Mouse (Mus musculus) left cerebral cortex, postnatal 14 days (tissue): ENCODE measurements around the gene Pigq. TPM values are rescaled to one million over a fixed set of nuclear protein-coding genes. Genes with fewer than 3 reads are reported as not detected.

Source experiments
- total RNA-seq, 2 experiments: library from RNA; stranded (reverse); gene quantifications; 2 replicates each; pipeline ENCODE4 v1.2.3; 2021

The Pigq gene
- total RNA-seq, 2 experiments from 2014 or later, result 138 to 145 TPM

Other genes with a start within 250 kb of the Pigq start
- 100 to 1,000 TPM; 125 to 154 TPM for gene Gng13, start 227.8 kb downstream of the Pigq start, total RNA-seq
- 1 to 10 TPM; 1.9 to 4.3 TPM for gene Chtf18, start 217.5 kb downstream of the Pigq start, total RNA-seq
- gene Rpusd1, start 217.3 kb downstream of the Pigq start, total RNA-seq, result 10 to 100 TPM; 34.2 to 35.5 TPM
- gene Mslnl, start 208.9 kb downstream of the Pigq start, total RNA-seq, result not detected
- 1 to 10 TPM; 6.2 to 6.5 TPM for gene Msln, start 190.6 kb downstream of the Pigq start, total RNA-seq
- gene Narfl, start 171.2 kb downstream of the Pigq start, total RNA-seq, result 10 to 100 TPM; 28.8 to 32.8 TPM
- gene Haghl, start 159.3 kb downstream of the Pigq start, total RNA-seq, result 100 to 1,000 TPM; 127 to 140 TPM
- gene Ccdc78, start 158.4 kb downstream of the Pigq start, total RNA-seq, result not detected
- 10 to 100 TPM; 82.7 to 87.4 TPM for gene Fam173a, start 152.0 kb downstream of the Pigq start, total RNA-seq
- gene AC134908.4, start 149.3 kb downstream of the Pigq start, total RNA-seq, result not detected
- 10 to 100 TPM; 73.5 to 84.2 TPM for gene Metrn, start 147.8 kb downstream of the Pigq start, total RNA-seq
- 100 to 1,000 TPM; 460 to 479 TPM for gene Fbxl16, start 135.9 kb downstream of the Pigq start, total RNA-seq
- 10 to 100 TPM; 22.3 to 23.3 TPM for gene Wdr24, start 121.3 kb downstream of the Pigq start, total RNA-seq
- gene Jmjd8, start 116.1 kb downstream of the Pigq start, total RNA-seq, result 10 to 100 TPM; 59.1 to 59.6 TPM
- 100 to 1,000 TPM; 160 to 166 TPM for gene Stub1, start 111.5 kb downstream of the Pigq start, total RNA-seq
- 10 to 100 TPM; 85.8 to 89.7 TPM for gene Rhbdl1, start 107.6 kb downstream of the Pigq start, total RNA-seq
- gene Gm20683, start 103.2 kb downstream of the Pigq start, total RNA-seq, result 10 to 100 TPM; 29.0 to 29.5 TPM
- gene Rhot2, start 100.1 kb downstream of the Pigq start, total RNA-seq, result 10 to 100 TPM; 81.9 to 84.9 TPM
- 10 to 100 TPM; 34.2 to 37.9 TPM for gene Wdr90, start 83.4 kb downstream of the Pigq start, total RNA-seq
- gene Mcrip2, start 76.2 kb downstream of the Pigq start, total RNA-seq, result 10 to 100 TPM; 25.5 to 31.6 TPM
- gene Mettl26, start 69.9 kb downstream of the Pigq start, total RNA-seq, result 10 to 100 TPM; 37.6 to 40.3 TPM
- gene Wfikkn1, start 64.1 kb downstream of the Pigq start, total RNA-seq, result 1 to 10 TPM; 1.1 to 1.8 TPM
- 10 to 100 TPM; 53.7 to 57.3 TPM for gene Rab40c, start 25.2 kb downstream of the Pigq start, total RNA-seq
- gene Nhlrc4, start within 50 bp of the Pigq start, total RNA-seq, result not detected
- under 1 TPM in 1 of 2 experiments, not detected in 1; 0.13 TPM for gene A930017K11Rik, start 7.6 kb upstream of the Pigq start, total RNA-seq
- gene Capn15, start 40.9 kb upstream of the Pigq start, total RNA-seq, result 10 to 100 TPM; 46.5 to 50.0 TPM
- 10 to 100 TPM; 80.5 to 85.2 TPM for gene Rab11fip3, start 124.6 kb upstream of the Pigq start, total RNA-seq
- gene Decr2, start 145.4 kb upstream of the Pigq start, total RNA-seq, result 10 to 100 TPM; 24.3 to 26.3 TPM
- gene Nme4, start 150.7 kb upstream of the Pigq start, total RNA-seq, result 1 to 10 TPM; 2.6 to 3.4 TPM
- gene Tmem8, start 168.4 kb upstream of the Pigq start, total RNA-seq, result 10 to 100 TPM in 1 of 2 experiments, 1 to 10 TPM in 1; 9.7 to 12.3 TPM
- 10 to 100 TPM; 70.1 to 70.5 TPM for gene Mrpl28, start 178.6 kb upstream of the Pigq start, total RNA-seq
- gene Axin1, start 193.8 kb upstream of the Pigq start, total RNA-seq, result 10 to 100 TPM; 21.2 to 23.3 TPM